ENCODE assay signal across 17 mouse cellular contexts in the genomic region with DNA sequence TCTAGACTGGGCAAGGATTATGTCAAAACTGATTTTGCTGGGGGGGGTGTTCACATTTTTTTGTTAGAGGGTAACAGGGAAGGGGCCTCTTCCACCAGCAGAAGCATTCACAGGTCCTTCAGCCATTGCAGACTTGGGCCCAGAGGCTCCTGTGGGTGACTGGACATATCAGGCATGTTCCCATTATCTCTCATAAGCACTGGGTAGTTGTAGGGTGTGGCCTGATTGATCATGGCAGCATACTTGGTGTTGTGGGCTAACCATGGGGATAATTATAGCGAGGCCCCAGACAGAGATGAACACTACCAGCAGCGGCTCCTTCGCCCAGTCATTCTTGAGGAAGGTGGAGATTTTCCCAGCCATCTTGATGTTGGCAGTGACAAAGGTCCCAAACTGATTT.
DNase-seq lines count a peak whose midpoint lies in the region; ATAC-seq and TF ChIP-seq lines count a peak whose summit lies in the region.
"Had no signal": no experiment of that assay in that cellular context is flagged by ENCODE, and none has a peak within 500 bp of the region (broad histone marks: within the 10 kb centered on the region; RNA-seq: fewer than 3 reads in every experiment).

No protein-coding gene starts in this region.

- H3K27me3 ChIP-seq in heart, embryonic 13.5 days (replicated peaks): no peaks in the 10 kb centered on the region
- no peaks in the 10 kb centered on the region for H3K27me3 ChIP-seq in intestine, embryonic 16.5 days (replicated peaks; ENCODE audit: control insufficient read depth, insufficient read depth, low read length)
- H3K27me3 ChIP-seq in hindbrain, embryonic 13.5 days: no peaks in the 10 kb centered on the region
- H3K27me3 ChIP-seq: limb, embryonic 12.5 days; neural tube, embryonic 13.5 days had no signal

- H3K27ac ChIP-seq in heart, embryonic 13.5 days (replicated peaks): no peak overlapping the region
- peak overlapping the region; percentile 43 for H3K27ac ChIP-seq in bone marrow macrophage, adult 2 months (ENCODE audit: insufficient read depth, low read depth, low read length)
- H3K27ac ChIP-seq in intestine, embryonic 16.5 days (ENCODE audit: low read length): no peak overlapping the region
- no peak overlapping the region for H3K27ac ChIP-seq in hindbrain, embryonic 13.5 days
- H3K27ac ChIP-seq: hindbrain, embryonic 10.5 days; limb, embryonic 12.5 days; neural tube, embryonic 13.5 days had no signal

- no peak for TF ChIP-seq CTCF in bone marrow macrophage, adult 2 months (IDR thresholded peaks at IDR 0.05; ENCODE audit: low read depth, low read length)

- no peak for DNase-seq in heart, adult 11 months
- no peak for DNase-seq in left cerebral cortex, postnatal 14 days (ENCODE audit: low spot score in 2 of 2)
- DNase-seq in urinary bladder, postnatal 4 days (ENCODE audit: low spot score in 2 of 2): no peak
- DNase-seq: adrenal gland, adult 8-10 months; embryo, embryonic 11 days; kidney, adult 11 months; lung, postnatal 36 days; right cerebral cortex, postnatal 4 days; thymus, adult 2 months had no signal

- peak overlapping the region; percentile 6; the same call in 1 of the 2 replicates for H3K4me2 ChIP-seq in heart, embryonic 13.5 days
- H3K4me2 ChIP-seq in intestine, embryonic 16.5 days (ENCODE audit: low read depth, low read length): no peak overlapping the region
- no peak overlapping the region for H3K4me2 ChIP-seq in hindbrain, embryonic 13.5 days
- H3K4me2 ChIP-seq: limb, embryonic 12.5 days; neural tube, embryonic 13.5 days had no signal

- no peak for TF ChIP-seq POLR2A in bone marrow macrophage, adult 2 months (IDR thresholded peaks at IDR 0.05; ENCODE audit: borderline replicate concordance, low read depth, low read length)

- peaks cover 36% of the 10 kb centered on the region for H3K4me1 ChIP-seq in heart, embryonic 13.5 days
- peaks cover 37% of the 10 kb centered on the region for H3K4me1 ChIP-seq in bone marrow macrophage, adult 2 months (ENCODE audit: control insufficient read depth, insufficient read depth, low read length)
- H3K4me1 ChIP-seq in intestine, embryonic 16.5 days (ENCODE audit: control insufficient read depth, insufficient read depth, low read length): no peaks in the 10 kb centered on the region
- H3K4me1 ChIP-seq in hindbrain, embryonic 13.5 days (replicated peaks): no peaks in the 10 kb centered on the region
- H3K4me1 ChIP-seq: hindbrain, embryonic 10.5 days; limb, embryonic 12.5 days; neural tube, embryonic 13.5 days had no signal

- no peaks in the 10 kb centered on the region for H3K36me3 ChIP-seq in heart, embryonic 13.5 days
- H3K36me3 ChIP-seq in intestine, embryonic 16.5 days (ENCODE audit: control insufficient read depth, insufficient read depth, low read length): no peaks in the 10 kb centered on the region
- H3K36me3 ChIP-seq in hindbrain, embryonic 13.5 days: no peaks in the 10 kb centered on the region
- H3K36me3 ChIP-seq: hindbrain, embryonic 10.5 days; limb, embryonic 12.5 days; neural tube, embryonic 13.5 days had no signal

- no peak for ATAC-seq in heart, embryonic 13.5 days (ENCODE audit: extremely low read depth, insufficient number of reproducible peaks, low FRiP score, low TSS enrichment)
- ATAC-seq in intestine, embryonic 16.5 days: peak; percentile 77
- ATAC-seq in megakaryocyte progenitor cell, adult 5-6 weeks (replicated peaks; ENCODE audit: poor library complexity): peak; percentile 91
- ATAC-seq in hindbrain, embryonic 13.5 days (ENCODE audit: low FRiP score): no peak

- no peak overlapping the region for H3K4me3 ChIP-seq in heart, embryonic 13.5 days
- no peak overlapping the region for H3K4me3 ChIP-seq in bone marrow macrophage, adult 2 months (ENCODE audit: insufficient read depth, low read length)
- no peak overlapping the region for H3K4me3 ChIP-seq in intestine, embryonic 16.5 days (ENCODE audit: low read length)
- no peak overlapping the region for H3K4me3 ChIP-seq in hindbrain, embryonic 13.5 days
- H3K4me3 ChIP-seq: hindbrain, embryonic 10.5 days; limb, embryonic 12.5 days; neural tube, embryonic 13.5 days had no signal

- H3K9ac ChIP-seq in heart, embryonic 13.5 days: no peak overlapping the region
- H3K9ac ChIP-seq in intestine, embryonic 16.5 days (ENCODE audit: low read depth, low read length): no peak overlapping the region
- no peak overlapping the region for H3K9ac ChIP-seq in hindbrain, embryonic 13.5 days
- H3K9ac ChIP-seq: limb, embryonic 12.5 days; neural tube, embryonic 13.5 days had no signal

- H3K9me3 ChIP-seq in heart, embryonic 13.5 days: no peaks in the 10 kb centered on the region
- no peaks in the 10 kb centered on the region for H3K9me3 ChIP-seq in intestine, embryonic 16.5 days (ENCODE audit: control insufficient read depth, low read length)
- H3K9me3 ChIP-seq in hindbrain, embryonic 13.5 days: no peaks in the 10 kb centered on the region
- H3K9me3 ChIP-seq: hindbrain, embryonic 10.5 days; limb, embryonic 12.5 days; neural tube, embryonic 13.5 days had no signal

- WGBS in heart, embryonic 13.5 days: 63% methylated on average over 3 of the region's 3 CpGs
- 90% methylated on average over 3 of the region's 3 CpGs for WGBS in intestine, embryonic 16.5 days
- 93% methylated on average over 3 of the region's 3 CpGs for WGBS in hindbrain, embryonic 13.5 days

- intact Hi-C loops in left cerebral cortex, postnatal 14 days (cut with DNase I): no loop called here

Comparison
In these comparisons a context has a peak if more than half of its experiments do, and no peak if none do; other contexts are left out.
1. ATAC-seq: peak in intestine, embryonic 16.5 days (single experiment) and megakaryocyte progenitor cell, adult 5-6 weeks (single experiment); none in heart, embryonic 13.5 days (single experiment) and hindbrain, embryonic 13.5 days (single experiment).